Mouse (Mus musculus): Measurements from ENCODE around the gene Fbxw2. TPM values are rescaled to one million over a fixed set of nuclear protein-coding genes. Genes with fewer than 3 reads are reported as not detected.
"Not testable (repeated sequence)": the region's sequence is repeated elsewhere in the genome, so short reads cannot be mapped to it uniquely, and the experiment has no call there.

Gene Fbxw2
- polyA plus RNA-seq, 1 experiment from 2014 or later, result 81.6 TPM

DNA sequence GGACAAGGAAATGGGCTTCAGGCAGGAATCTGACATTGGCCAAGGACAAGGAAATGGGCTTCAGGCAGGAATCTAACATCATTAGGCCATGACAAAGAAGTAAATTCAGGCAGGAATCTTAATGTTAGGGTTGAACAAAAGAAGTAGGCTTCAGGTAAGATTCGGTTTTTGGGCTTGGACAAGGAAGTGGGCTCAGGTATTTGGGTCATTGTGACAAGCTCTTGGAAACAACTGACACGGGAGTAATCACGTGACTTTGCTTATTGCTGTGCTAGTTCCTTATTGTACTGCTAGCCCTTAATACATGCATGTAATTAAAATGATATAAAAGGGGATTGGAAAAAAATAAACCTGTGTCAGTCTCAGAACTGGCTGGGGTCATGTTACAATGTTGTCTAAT is 9.6 kb upstream of the Fbxw2 start:
- H3K27me3 ChIP-seq, result no peaks in the 10 kb centered on the region
- H3K4me1 ChIP-seq, result no peaks in the 10 kb centered on the region; the same call in 1 of the 2 replicates
- WGBS, result 79% methylated on average over 3 of the region's 3 CpGs

DNA sequence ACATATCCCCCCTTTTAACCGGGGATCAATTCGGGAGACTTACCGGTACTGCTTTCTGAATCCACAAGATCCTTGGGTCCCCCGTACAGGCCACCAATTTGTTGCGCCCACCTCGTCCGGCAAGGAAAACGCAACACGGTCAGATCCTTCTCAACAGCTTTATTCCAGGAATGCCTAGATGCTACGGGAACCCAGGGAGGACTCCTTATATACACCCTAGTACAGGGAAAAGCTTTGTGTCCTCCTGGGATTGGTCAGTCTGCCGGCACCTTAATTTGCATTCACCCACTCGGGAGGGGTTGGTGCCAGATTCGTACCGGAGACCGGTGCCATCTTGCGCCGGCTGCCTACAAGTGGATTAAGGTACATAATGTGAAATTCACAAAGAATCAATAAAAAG is 7.5 kb upstream of the Fbxw2 start:
- H3K9me3 ChIP-seq, result no peaks in the 10 kb centered on the region

More for the DNA sequence above, 9.6 kb upstream of the Fbxw2 start:
- Histone ChIP-seq H3K4me3 (no peak overlapping the region), H3K27ac (replicated peaks) (no peak overlapping the region), H3K9ac (replicated peaks) (no peak overlapping the region), H3K36me3 (no peaks in the 10 kb centered on the region), H3K9me3 (no peaks in the 10 kb centered on the region), H3K4me2 (replicated peaks) (no peak overlapping the region)
- ATAC-seq (ENCODE audit: low FRiP score, low read depth), result no peak

DNA sequence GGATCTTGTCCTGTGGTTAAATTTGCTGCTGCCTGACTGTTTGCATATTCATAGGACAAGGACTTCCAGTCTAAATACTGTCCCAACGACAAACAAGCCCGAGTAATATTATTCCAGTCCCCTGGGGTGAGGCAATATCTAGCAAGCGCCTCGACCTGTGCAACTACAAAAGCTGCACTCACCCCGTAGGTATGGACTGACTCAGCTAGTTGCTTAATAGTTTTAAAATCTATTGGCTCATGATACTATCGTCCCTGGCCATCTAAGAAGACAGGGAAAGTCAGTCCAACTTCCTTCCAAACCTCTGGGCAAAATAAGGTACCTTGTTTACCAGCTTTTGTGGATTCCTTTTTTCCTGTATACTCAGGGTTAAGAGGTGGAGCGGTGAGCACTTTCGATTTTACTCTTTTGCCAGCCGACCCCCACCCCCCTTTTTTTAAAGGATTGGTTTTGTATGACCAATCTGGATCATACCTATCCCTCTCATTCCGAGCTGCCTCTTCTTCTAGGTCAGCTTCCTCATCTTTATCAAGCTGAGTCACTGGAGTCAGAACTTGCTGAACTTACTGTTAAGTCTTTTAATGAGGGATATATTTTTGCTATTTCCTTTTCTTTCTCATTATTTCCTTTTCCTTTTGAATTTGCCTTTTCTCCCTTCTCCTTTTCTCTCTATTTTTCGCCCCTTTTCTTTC is 6.8 kb upstream of the Fbxw2 start, which contains the start of gene Gm34653:
Gene Gm34653, plus strand, starts transcription at position 242 of the 692 bp plus-strand sequence.
- ATAC-seq (ENCODE audit: low FRiP score, low read depth); H3K9ac ChIP-seq (replicated peaks); H3K9me3 ChIP-seq; H3K4me3 ChIP-seq; H3K36me3 ChIP-seq; H3K4me2 ChIP-seq (replicated peaks); H3K4me1 ChIP-seq; H3K27ac ChIP-seq (replicated peaks); H3K27me3 ChIP-seq: not testable (repeated sequence)
- 74% methylated on average over 11 of the region's 11 CpGs for WGBS

More for the DNA sequence above, 7.5 kb upstream of the Fbxw2 start:
- Histone ChIP-seq H3K9ac (replicated peaks) (no peak overlapping the region), H3K27me3 (no peaks in the 10 kb centered on the region), H3K4me2 (replicated peaks) (no peak overlapping the region), H3K27ac (replicated peaks) (no peak overlapping the region), H3K4me1 (no peaks in the 10 kb centered on the region; the same call in 1 of the 2 replicates), H3K36me3 (no peaks in the 10 kb centered on the region), H3K4me3 (no peak overlapping the region)
- ATAC-seq (ENCODE audit: low FRiP score, low read depth), result no peak
- 89% methylated on average over 17 of the region's 17 CpGs for WGBS

DNA sequence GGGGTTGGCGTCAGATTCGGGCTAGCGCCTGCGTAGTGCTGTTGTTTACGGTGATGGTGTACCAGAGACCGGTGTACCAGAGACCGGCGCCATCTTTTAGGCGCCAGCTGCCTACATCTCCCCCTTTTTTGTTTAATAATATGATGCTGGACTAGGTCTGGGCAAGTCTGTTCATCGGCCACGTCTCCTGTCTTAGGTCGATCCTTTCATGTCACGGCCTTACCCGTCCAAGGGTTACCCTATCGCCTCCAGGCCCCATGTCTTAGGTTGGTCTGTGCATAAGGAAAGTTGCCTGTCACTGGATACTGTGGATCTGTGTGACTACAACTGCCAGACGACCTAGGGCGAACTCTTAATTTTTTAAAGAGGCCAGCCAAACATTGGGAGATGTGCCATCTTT is 4.0 kb upstream of the Fbxw2 start:
- not testable (repeated sequence) for H3K9me3 ChIP-seq; H3K4me2 ChIP-seq (replicated peaks); ATAC-seq (ENCODE audit: low FRiP score, low read depth); H3K27ac ChIP-seq (replicated peaks); H3K4me1 ChIP-seq; H3K36me3 ChIP-seq; H3K9ac ChIP-seq (replicated peaks); H3K4me3 ChIP-seq
- 96% methylated on average over 17 of the region's 17 CpGs for WGBS
- H3K27me3 ChIP-seq, result peaks cover 10% of the 10 kb centered on the region

DNA sequence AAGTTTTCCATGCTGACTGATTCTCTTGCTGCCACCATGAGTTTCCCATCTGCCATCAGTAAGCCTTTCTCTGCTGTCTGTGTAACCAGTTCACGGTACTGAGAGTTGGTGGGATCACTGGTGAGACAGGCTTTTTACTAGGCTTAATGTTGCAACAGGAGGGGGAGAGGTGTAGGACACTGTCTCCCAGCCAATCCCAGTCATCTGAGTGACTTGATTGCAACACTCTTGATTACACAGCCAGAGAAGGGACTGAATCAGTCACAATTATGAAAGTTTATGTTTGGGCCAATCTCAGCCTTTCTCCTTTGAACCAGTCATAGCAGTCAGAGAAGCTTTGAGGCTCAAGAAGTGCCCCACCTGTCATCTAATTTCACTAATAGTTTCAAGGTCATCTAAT is 1.9 kb upstream of the Fbxw2 start:
- ATAC-seq (ENCODE audit: low FRiP score, low read depth), result no peak
- 88% methylated on average over 1 of the region's 1 CpGs for WGBS
- Histone ChIP-seq H3K9ac (replicated peaks) (no peak overlapping the region), H3K36me3 (no peaks in the 10 kb centered on the region), H3K27me3 (peaks cover 10% of the 10 kb centered on the region), H3K4me2 (replicated peaks) (no peak overlapping the region), H3K27ac (replicated peaks) (no peak overlapping the region), H3K4me1 (peaks cover 23% of the 10 kb centered on the region), H3K9me3 (no peaks in the 10 kb centered on the region), H3K4me3 (no peak overlapping the region)

DNA sequence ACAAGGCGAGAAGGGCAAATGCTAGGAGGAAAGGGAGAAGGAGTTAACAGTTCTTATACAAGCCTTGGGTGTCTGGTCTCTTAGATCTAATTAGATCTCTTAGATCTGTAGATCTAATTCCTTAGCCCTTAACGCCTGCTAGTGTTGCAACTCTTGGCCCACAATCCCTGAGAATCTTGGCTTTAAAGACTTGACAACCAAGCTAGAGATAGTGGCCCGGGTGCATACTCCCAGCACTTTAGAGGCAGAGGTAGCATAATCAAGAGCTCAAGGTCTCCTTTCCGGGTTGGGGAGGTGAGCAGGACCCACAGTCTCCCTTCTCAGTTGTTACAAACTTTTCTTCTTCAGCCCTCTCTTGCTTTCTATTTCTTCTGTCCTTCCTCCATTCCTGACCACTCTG is 1.5 kb upstream of the Fbxw2 start:
- Histone ChIP-seq H3K9ac (replicated peaks) (no peak overlapping the region), H3K27me3 (peaks cover 10% of the 10 kb centered on the region), H3K9me3 (no peaks in the 10 kb centered on the region), H3K4me1 (peaks cover 23% of the 10 kb centered on the region), H3K4me2 (replicated peaks) (no peak overlapping the region), H3K36me3 (peaks cover 2% of the 10 kb centered on the region; the same call in 1 of the 2 replicates), H3K27ac (replicated peaks) (no peak overlapping the region), H3K4me3 (no peak overlapping the region)
- 94% methylated on average over 4 of the region's 4 CpGs for WGBS
- no peak for ATAC-seq (ENCODE audit: low FRiP score, low read depth)

DNA sequence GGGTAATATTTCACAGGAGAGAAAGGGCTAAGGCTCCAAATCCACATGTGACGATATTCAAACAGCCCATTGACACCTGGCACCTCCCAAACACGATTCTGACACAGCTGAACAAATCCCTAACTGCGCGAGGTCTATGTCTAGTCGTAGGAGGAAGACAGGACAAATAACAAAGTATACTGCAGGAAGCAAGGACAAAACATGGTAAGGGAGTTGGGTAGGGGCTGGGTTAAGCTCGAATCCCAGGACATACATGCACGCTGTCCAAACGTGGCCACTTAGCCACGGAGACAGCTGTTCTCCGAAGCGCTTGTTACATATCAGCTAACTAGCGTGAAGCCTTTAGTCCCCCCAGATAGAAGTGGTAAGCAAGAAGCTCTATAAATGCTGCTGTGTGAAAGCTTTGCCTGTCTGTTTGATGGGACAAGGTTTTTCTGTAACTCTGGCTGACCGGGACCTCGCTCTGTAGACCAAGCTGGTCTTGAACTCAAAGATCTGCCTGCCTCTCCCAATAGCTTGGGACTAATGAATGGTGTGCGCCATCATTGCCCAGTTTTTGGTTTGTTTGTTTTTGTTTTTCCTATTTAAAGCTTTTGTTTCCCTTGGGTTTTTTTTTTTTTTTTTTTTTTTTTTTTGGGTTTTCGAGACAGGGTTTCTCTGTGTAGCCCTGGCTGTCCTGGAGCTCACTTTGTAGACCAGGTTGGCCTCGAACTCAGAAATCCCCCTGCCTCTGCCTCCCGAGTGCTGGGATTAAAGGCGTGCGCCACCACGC is 535 bp upstream of the Fbxw2 start:
- H3K4me2 ChIP-seq (replicated peaks), result peak overlapping the region; percentile 84
- 0 out of 2 replicates have a peak, but pooled peaks have one; percentile 16 for ATAC-seq (ENCODE audit: low FRiP score, low read depth)
- H3K4me3 ChIP-seq, result peak overlapping the region; percentile 96
- 35% methylated on average over 20 of the region's 21 CpGs for WGBS
- peak overlapping the region; percentile 92 for H3K9ac ChIP-seq (replicated peaks)
- H3K9me3 ChIP-seq, result no peaks in the 10 kb centered on the region
- H3K36me3 ChIP-seq, result peaks cover 8% of the 10 kb centered on the region; the same call in 1 of the 2 replicates
- peak overlapping the region; percentile 84 for H3K27ac ChIP-seq (replicated peaks)
- peaks cover 23% of the 10 kb centered on the region for H3K4me1 ChIP-seq
- H3K27me3 ChIP-seq, result peaks cover 10% of the 10 kb centered on the region

DNA sequence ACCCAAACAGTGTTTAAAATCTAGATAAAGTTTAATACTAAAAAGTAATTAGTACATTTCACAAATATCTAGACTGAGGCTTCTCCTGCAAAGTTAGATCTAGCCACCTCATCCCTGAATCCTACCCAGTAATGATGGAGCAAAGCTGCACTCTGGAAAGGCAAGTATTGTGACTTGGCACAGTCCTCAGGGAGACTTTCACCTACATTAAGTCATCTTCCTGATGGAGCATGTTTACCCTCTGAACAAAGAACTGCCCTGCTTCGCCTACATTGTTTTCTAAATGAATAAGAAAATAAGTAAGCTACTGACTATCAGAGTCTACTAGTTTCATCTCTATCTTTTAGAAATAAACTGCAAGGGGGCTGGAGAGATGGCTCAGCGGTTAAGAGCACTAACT is 7.6 kb downstream of the Fbxw2 start:
- Histone ChIP-seq H3K36me3 (peaks cover 51% of the 10 kb centered on the region), H3K9me3 (no peaks in the 10 kb centered on the region), H3K4me3 (no peak overlapping the region), H3K4me2 (replicated peaks) (no peak overlapping the region), H3K27me3 (no peaks in the 10 kb centered on the region), H3K27ac (replicated peaks) (no peak overlapping the region), H3K4me1 (no peaks in the 10 kb centered on the region), H3K9ac (replicated peaks) (no peak overlapping the region)
- no peak for ATAC-seq (ENCODE audit: low FRiP score, low read depth)
- WGBS, result 87% methylated on average over 2 of the region's 2 CpGs

DNA sequence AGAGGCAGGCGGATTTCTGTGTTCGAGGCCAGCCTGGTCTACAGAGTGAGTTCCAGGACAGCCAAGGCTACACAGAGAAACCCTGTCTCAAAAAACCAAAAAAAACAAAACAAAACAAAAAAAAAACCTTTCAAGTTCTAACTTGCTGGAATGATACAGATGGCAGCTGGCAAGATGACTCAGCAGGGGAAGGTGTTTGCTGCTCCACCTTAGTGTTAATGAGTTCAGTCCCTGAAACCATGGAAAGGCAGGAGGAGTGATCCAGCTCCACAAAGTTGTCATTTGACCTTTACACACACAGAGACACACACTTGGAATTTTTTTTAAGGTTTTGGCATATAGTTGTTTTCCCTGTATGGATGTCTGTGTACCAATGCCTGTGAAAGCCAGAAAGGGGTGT is 10.2 kb downstream of the Fbxw2 start:
- H3K9ac ChIP-seq (replicated peaks); H3K4me3 ChIP-seq; H3K4me2 ChIP-seq (replicated peaks); H3K27me3 ChIP-seq; H3K27ac ChIP-seq (replicated peaks); H3K4me1 ChIP-seq; H3K9me3 ChIP-seq; ATAC-seq (ENCODE audit: low FRiP score, low read depth): not testable (repeated sequence)
- peaks cover 62% of the 10 kb centered on the region for H3K36me3 ChIP-seq
- WGBS, result 97% methylated on average over 2 of the region's 2 CpGs

DNA sequence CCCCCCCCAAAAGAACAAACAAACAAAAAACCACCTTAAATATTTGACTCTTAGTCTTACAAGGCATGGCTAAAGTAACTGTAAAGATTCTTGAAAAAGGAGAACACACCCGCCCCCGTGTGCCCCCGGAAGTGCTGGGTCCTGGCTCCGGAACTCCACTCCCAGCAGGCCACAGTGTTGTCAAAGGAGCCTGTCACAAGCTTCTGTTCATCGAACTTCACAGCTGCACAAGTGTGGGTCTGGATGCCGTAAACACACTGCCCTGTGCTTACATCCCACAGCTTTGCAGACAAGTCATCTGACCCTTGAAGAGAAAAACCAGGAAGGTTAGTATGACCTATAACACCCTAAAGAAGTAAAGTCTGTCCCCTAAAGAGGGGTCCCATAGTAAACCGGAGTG is 13.4 kb downstream of the Fbxw2 start:
- no peak overlapping the region for H3K4me3 ChIP-seq
- WGBS, result 93% methylated on average over 7 of the region's 7 CpGs
- H3K27me3 ChIP-seq, result no peaks in the 10 kb centered on the region
- H3K36me3 ChIP-seq, result peaks cover 69% of the 10 kb centered on the region
- H3K9ac ChIP-seq (replicated peaks), result no peak overlapping the region
- H3K9me3 ChIP-seq, result no peaks in the 10 kb centered on the region
- no peaks in the 10 kb centered on the region for H3K4me1 ChIP-seq
- H3K27ac ChIP-seq (replicated peaks), result no peak overlapping the region
- no peak for ATAC-seq (ENCODE audit: low FRiP score, low read depth)
- H3K4me2 ChIP-seq (replicated peaks), result no peak overlapping the region

DNA sequence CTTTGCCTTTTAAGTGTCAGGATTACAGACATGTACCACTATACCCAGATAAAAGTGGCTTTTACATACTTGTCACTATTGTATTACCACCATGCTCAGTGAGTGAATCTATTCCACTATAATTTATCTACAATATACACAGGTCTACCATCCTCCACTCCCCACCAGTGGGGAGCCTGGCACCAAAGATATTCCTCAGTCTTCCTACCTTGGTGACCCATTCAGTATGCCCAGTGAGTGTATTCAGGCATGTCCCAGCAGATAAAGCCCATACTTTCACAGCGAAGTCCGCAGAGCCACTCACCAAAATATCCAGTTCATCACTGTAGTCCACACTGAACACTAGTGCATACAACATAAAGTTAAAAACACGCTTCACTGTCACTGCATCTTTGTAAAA is 15.3 kb downstream of the Fbxw2 start:
- H3K27ac ChIP-seq (replicated peaks), result no peak overlapping the region
- 96% methylated on average over 3 of the region's 3 CpGs for WGBS
- no peaks in the 10 kb centered on the region for H3K4me1 ChIP-seq
- H3K27me3 ChIP-seq, result no peaks in the 10 kb centered on the region
- peaks cover 73% of the 10 kb centered on the region for H3K36me3 ChIP-seq
- ATAC-seq (ENCODE audit: low FRiP score, low read depth), result no peak
- no peaks in the 10 kb centered on the region for H3K9me3 ChIP-seq
- H3K9ac ChIP-seq (replicated peaks), result no peak overlapping the region
- H3K4me2 ChIP-seq (replicated peaks), result no peak overlapping the region
- H3K4me3 ChIP-seq, result no peak overlapping the region

DNA sequence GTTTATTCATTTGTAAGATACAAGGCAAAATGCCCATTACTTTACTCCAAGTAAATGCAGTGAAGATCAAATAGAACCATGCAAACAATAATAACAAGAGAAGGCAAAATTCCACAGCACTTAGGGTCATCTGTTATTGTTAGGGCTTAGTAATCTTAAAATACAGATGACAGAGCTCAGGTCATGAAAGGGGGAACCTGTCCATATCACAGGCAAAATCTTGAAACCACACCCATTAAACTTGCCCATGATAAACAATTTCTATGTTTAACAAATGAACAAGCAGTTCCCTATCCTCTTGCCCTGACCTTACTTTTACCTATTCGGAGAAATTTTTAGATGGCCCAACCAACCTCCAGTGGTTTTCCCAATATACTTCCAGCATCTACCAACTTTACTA is 16.5 kb downstream of the Fbxw2 start:
- no peak for ATAC-seq (ENCODE audit: low FRiP score, low read depth)
- H3K9ac ChIP-seq (replicated peaks), result no peak overlapping the region
- 0 out of 2 replicates have a peak, but pooled peaks cover 2% of the 10 kb centered on the region for H3K4me1 ChIP-seq
- no peaks in the 10 kb centered on the region for H3K9me3 ChIP-seq
- no peak overlapping the region for H3K4me3 ChIP-seq
- H3K4me2 ChIP-seq (replicated peaks), result no peak overlapping the region
- no peak overlapping the region for H3K27ac ChIP-seq (replicated peaks)
- 90% methylated on average over 1 of the region's 1 CpGs for WGBS
- H3K27me3 ChIP-seq, result no peaks in the 10 kb centered on the region
- H3K36me3 ChIP-seq, result peaks cover 68% of the 10 kb centered on the region
